Mouse (Mus musculus) telencephalon, adult 2 months (tissue): ENCODE results near the gene Gm20388.

Source experiments
- DNase-seq: peaks from one replicate; pipeline ENCODE4 v3.0.0-alpha.2; 2011; ENCODE audit warnings: low read depth, low spot score

Gene Gm20388

GRCm38 (mm10) chr8:120867386-120867785, 956.7 kb downstream of the Gm20388 start:
- DNase-seq, result no peak

- no peak for DNase-seq
These were observed 962.0 kb downstream of the Gm20388 start for GRCm38 (mm10) chr8:120872661-120873060.

DNA sequence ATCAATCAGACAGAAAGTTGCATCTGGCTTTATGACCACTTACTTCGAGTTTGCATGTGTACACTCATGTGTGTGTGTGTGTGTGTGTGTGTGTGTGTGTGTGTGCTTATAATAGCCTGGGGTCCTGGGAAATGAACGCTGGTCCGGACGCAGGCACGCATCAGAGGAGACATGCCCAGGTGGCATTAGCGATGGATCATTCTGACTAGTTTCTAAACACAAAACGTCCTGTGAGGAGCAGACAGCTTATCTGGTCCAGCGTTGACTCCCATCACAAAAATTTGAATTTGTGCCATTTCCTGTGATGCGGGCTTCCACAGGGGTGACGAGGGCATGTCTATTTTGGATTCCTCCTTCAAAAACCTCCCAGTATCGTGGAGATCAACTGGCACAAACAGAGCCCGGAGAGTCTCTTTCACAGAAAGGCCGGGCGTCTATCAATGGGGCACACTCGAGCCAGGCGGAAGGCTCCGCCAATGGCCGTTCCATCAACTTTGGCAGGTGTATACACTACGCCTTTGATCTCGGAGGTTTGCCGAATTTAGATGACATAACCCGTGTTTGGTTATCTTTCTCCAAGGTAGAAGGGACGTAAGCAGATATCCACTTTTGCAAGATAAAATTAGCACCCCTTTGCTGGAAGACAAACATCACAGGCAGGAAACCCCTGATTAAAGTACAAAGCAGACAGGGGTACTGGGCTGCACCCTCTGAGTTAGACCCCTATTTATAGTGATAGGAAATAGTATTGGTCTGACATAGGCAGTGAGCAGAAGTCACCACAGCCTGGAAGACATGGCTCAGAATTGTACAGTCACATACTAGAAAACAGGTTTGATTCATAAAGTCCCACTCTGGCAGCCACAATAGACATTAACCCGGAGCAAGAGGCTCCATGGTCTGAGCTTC, 965.6 kb downstream of the Gm20388 start:
- no peak for DNase-seq

- DNase-seq, result no peak
These were observed 966.4 kb downstream of the Gm20388 start for GRCm38 (mm10) chr8:120877005-120877404.

GRCm38 (mm10) chr8:120879928-120880327, 969.3 kb downstream of the Gm20388 start:
- no peak for DNase-seq

DNA sequence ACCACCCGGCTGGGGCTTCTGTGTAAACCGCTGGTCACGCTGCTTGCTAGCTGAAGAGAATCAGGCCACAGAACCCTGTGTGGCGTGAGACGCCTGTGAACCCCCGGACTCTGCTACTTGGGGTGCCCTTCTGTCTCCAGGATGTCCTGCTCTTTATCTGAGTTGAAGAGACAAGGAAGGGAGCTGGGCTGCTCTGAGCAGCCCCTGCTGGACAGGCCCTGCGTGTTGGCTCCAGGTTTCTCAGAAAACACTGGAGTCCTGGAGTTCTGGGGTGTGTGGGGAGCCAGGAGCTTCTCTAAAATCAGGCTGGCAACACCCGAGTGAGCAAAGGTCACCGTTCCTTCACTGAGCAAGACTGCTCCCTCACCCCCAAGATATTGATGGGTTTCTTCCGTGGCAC, 971.0 kb downstream of the Gm20388 start:
- no peak for DNase-seq

GRCm38 (mm10) chr8:120882657-120883056, 972.0 kb downstream of the Gm20388 start:
- DNase-seq, result no peak

DNA sequence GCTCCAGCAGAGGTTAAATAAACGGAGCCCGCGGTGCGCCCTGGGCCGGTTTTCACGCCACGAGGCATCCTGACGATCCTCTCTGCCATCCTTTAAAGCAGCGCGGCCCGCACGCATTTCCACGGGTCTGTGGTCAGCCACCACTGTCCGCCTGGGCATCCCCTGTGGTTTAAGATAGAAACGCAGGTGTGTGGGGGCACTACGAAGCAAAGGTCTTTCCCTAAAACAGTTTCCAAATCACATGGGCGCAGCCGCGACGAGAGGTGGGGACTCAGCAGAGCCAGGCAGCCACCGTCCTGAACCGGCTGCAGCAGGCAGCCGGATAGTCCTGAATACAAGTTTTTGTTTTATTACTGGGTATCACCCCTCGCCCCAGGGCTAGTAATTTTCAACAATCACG, 972.7 kb downstream of the Gm20388 start:
- no peak for DNase-seq

DNA sequence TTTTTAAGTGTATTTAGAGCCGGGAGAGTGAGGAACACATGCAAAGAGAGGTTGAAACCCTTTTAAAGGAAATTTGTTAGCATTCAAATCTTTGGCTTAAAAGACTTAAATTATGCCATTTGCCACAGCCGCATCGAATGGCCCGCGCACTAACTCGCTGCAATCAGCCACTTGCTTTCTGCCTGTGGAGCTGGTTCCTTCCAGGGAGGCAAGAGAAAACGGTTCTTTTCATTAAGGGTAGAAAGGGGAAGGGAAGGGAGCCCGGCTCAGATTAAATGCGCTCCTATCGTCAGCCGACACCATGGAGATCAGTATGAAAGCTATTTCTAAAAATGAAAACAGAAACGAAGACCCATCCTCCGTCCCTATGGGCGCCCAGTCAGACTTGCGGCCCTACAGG, 973.2 kb downstream of the Gm20388 start:
- DNase-seq, result no peak

- no peak for DNase-seq
These were observed 974.2 kb downstream of the Gm20388 start for GRCm38 (mm10) chr8:120884881-120885280.

DNA sequence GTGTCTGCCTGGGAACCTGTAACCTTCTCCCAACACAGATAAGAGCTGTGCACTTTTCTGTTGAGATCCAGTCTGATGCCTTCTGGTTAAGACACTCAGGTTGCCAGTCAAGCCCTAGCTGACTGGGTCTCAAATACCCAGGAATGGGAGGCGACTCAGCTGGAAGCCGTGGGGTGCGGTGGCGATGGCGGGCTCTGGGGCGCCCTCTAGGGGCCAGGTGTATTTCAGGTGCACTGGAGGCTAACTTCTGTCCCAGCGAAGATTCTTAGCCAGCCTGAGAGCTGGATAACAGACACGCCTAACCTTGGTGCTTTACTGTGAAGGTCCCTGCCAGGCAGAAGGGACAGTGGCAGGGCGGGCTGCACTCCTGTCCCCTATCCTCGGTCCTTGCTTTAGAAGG, 976.6 kb downstream of the Gm20388 start:
- no peak for DNase-seq

GRCm38 (mm10) chr8:120888005-120888404, 977.4 kb downstream of the Gm20388 start:
- DNase-seq, result no peak

DNA sequence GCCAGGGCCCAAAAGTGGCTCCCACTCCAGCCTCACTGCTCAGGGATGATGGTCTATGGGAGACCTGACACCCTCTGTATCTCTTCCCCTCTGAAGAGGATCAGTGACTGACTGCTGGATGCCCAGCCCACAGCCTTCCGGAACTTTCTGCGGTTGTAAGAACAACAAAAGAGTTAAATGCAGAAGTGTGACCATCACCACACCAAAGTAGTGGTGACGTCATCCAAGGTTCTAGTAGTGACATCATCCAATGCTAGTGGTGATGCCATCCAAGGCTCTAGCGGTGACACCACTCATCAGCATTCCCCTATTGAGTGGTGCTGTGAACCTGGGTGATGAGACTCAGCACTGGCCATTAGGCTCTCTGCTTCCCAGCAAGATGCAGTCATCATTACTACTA, 978.5 kb downstream of the Gm20388 start:
- DNase-seq, result no peak

- no peak for DNase-seq
These were observed 979.4 kb downstream of the Gm20388 start for GRCm38 (mm10) chr8:120890068-120890467.

DNA sequence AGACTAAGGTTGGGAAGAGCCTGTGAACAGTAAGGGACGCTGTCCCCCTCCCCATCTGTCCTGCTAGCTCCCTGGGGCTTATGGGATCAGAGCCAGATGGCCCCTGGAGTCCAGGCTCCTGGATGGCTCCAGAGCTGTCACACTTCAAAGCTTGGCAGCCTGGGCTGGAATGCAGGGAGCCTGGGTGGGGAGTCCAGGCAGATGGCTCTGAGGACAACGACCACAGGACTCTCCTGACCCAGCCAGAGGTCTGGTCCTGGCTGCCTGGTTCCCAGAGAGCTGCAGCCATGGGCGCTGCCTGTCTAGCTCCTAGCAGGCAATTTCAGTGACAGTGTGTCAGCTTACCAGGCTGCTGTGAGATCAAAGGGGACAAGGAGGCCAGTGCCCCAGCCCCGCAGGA, 984.4 kb downstream of the Gm20388 start:
- DNase-seq, result no peak

DNA sequence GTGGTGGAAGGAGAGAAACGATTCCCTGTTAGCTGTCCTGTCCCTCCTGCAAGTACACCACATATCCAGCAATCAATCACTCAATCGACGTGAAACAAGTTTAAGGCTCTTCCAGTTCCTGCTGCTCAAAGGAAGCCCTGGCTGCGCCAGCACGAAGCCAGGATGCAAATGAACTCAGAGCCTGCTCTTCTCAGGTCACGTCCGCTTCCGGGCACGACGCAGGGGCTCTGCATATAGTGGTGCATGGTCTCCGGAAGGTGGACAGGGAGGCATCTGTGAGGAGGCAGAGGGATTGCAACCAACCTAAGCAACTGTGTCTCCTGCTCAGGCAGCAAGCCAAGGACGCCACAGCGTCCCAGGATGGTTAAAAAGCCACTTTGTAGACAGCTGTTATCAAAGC, 985.0 kb downstream of the Gm20388 start:
- DNase-seq, result no peak

- DNase-seq, result no peak
These were observed 985.6 kb downstream of the Gm20388 start for GRCm38 (mm10) chr8:120896203-120896602.

DNA sequence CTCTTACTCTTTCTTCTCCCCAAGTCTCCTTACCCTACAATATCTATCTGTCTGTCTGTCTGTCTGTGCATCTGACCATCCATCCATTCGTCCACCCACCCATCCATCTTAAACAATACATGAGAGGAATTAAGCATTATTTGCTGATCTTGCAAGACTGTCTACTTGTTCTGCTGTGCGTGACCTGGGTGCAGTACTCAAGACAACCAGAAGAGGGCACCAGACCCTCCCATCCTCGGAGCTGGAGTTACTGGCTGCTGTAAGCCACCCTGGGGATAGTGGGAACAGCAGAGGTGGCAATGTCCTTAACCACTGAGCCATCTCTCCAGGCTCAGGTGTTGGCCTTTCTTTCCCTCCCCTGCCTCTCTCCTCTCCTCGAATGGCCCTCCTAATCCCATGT, 987.4 kb downstream of the Gm20388 start:
- DNase-seq, result no peak

- DNase-seq, result no peak
These were observed 988.3 kb downstream of the Gm20388 start for GRCm38 (mm10) chr8:120898828-120899407.

DNA sequence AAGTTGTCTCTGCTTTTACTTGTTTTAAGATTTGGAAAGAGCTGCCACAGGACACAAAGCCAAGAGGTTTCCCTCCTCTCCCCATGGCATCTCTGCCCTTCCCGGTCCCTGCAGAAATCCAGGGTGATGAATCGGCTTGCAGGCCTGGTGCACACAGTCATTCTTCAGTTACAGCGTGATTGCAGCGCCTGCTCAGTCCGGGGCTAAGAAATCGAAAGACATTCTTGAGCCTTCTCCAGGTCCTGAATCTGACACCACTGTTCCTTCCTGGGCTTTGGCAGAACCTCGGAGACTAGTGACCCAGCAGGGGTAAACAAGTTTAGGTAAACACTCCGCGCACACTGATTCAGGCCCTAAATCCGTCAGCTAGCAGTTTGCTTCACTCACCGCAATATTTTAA, 991.7 kb downstream of the Gm20388 start:
- no peak for DNase-seq

DNA sequence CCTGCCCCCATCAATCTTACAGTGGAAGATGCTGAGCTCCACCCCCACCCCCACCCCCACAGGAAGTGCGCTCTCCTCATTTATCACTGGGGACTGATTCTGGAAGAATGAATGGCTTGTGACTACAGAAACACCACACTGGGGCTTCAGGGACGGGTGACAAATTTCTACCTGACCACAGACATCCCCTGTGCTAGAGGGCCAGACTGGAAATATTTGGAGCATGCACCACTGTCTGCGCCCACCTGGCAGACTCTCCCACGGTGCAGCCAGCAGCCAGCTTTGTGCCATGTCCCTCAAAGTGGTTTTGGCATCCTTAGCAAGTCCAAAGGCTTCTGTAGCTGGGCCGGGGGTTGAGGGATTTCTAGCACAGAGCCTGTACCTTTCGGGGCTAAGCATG, 997.0 kb downstream of the Gm20388 start:
- DNase-seq, result no peak

GRCm38 (mm10) chr8:120910936-120911335, 1000.3 kb downstream of the Gm20388 start:
- no peak for DNase-seq

GRCm38 (mm10) chr8:120912463-120912862, 1001.8 kb downstream of the Gm20388 start:
- DNase-seq, result no peak
